Mouse (Mus musculus) megakaryocyte, embryonic 14.5 days (primary cell): ENCODE measurements around the gene Zmynd19.

Source experiments
- FLI1 ChIP-seq: IDR thresholded peaks from 2 replicates; pipeline ENCODE4 v1.6.1; 2012; ENCODE audit warnings: low read length, inconsistent platforms, mixed read lengths
- GATA1 ChIP-seq: IDR thresholded peaks from 3 replicates; pipeline ENCODE4 v1.6.1; 2012; ENCODE audit warnings: mixed read lengths, low read length, inconsistent platforms, borderline replicate concordance

DNA sequence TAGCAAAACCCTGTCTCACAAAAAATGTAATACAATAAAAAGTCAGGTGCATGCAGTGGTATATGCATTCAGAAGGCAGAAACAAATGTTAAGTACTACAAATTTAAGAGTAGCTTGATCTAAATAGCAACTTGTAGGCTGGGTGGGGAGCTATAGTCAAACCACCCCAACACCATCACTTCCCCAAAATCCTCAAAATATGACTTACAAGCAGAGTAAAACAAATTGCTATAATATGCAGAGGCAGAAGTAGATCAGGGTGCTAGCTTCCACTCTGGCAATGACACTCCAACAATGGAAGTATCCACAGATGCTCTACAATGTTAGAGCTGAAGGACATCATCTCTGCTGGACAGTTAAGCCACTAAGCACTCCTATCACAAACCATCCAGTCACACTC is 37.0 kb upstream of the Zmynd19 start:
- TF ChIP-seq GATA1 = no peak
- no peak for TF ChIP-seq FLI1
